Mouse (Mus musculus) cerebral cortex, adult 2 months (tissue): Measurements from ENCODE around the gene Kat2a.

ENCODE experiments used
- WGBS: fragments of 180-500 bp; shearing (Covaris S2); methylation state at CpG from one replicate; pipeline ENCODE4 v1.1.7; 2018; 5-methylcytosine and 5-hydroxymethylcytosine counted together

Kat2a gene

DNA sequence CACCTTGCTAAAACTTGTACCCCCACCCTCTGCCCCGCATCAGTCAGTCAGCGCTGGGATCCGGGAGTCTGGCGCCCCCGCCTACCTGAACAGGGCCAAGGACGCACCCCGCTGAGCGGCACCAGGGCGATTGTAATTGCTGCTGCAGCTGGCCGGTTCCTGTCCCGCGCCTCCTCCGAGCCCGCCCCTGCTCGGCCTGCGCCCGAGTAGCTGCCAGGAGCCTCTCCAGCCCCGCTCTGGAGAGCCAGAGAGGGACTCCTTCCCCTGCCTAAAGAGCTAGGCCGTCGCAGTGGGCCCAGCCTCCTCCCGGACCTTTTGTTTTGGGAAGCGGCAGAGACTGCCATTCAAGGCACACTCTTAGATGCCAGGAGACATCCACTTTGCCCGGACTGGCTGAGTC lies 39.1 kb downstream of the Kat2a start:
- WGBS, result 19% methylated on average over 23 of the region's 23 CpGs

DNA sequence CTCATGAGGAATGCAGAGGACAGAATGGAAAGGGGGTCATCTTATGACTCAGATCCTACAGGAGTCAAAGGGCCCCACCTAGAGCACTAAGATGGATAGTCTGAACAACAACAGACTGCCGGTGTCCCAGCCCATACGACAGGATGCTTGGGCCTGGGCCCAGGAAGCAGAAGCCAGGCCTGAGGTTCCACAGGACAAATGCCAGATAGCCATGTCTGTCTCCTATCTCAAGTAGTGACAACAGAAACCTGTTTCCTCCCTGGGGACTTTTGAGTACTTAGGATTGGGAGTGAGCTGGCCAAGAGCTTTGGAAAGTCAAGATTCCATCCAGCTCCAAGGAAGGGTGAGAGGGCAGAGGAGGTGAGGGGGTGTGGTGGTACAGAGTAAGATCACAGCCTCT lies 40.3 kb downstream of the Kat2a start:
- 71% methylated on average over 2 of the region's 2 CpGs for WGBS

DNA sequence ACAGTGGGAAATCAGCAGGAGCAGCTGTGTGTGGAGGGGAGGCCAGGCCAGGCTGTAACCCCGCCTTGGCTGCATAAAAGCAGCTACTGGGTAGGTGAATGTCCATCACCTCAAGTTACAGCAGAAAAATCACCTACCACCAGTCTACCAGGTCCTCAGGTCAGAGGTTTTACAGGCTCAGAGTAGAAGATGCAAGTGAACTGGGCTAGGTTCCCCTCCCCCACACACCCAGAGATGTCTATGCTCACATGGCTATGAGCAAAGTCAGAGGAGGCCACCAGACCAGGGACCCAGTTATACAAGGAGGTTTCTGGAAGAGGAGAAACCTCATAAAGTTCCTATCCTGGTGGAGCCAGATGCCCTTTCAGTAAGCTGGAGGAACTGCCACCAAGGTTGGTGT lies 41.2 kb downstream of the Kat2a start:
- WGBS, result 86% methylated on average over 1 of the region's 1 CpGs

DNA sequence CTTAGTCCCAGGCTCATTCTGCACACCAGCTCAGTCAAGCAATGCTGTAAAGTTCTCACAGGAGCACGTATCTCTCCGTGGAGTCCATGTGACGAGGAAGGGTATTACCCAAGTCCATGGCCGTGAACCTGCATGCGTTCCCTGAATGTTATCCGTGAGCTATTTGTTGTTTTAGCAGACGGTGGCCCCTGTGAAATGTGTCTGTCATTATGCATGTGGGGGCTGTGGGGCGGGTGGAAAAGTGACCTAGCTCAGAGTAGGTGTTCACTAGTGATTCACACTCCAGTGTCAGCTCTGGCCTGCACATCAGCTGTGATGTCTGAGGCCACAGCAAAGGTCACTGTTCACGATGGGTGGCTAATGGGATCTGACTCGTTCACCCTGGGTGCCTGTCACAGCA lies 52.5 kb downstream of the Kat2a start:
- 81% methylated on average over 10 of the region's 10 CpGs for WGBS

DNA sequence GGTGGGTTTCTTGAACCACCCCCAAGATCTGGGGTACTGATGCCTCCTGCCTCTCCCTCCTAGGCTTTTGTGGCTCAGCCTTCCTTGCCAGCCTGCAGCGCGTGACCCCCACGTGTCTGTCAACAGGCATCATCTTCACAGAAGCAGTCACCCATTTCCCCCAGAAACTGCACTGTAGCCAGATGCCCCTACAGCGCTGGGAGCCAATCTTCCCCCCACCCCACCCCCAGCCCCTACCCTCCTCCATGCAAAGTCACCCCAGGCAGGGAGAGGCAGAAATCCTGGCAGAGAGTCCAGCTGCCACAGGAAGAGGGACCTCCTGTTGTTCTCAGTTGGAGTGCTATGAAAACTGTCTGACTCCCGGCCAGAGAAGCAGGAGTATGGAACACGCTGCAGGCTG lies 55.8 kb downstream of the Kat2a start:
- 14% methylated on average over 6 of the region's 6 CpGs for WGBS

DNA sequence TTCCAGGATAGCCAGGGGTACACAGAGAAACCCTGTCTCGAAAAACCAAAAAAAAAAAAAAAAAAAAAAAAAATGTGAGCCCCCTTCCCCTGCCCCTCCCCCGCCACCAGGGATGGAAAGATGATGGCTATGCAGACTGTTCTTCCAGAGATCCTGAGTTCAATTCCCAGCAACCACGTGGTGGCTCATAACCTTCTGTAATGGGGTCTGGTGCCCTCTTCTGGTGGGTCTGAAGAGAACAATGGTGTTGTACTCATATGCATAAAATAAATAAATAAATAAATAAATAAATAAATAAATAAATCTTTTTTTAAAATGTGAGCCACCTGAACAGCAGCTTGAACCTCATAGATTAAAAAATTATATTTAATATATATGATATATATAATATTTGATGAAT lies 56.7 kb downstream of the Kat2a start:
- 58% methylated on average over 3 of the region's 3 CpGs for WGBS
